Mouse (Mus musculus): ENCODE data around the gene Il6st.
"Not testable (repeated sequence)": the region's sequence is repeated elsewhere in the genome, so short reads cannot be mapped to it uniquely, and the experiment has no call there.

Il6st gene

DNA sequence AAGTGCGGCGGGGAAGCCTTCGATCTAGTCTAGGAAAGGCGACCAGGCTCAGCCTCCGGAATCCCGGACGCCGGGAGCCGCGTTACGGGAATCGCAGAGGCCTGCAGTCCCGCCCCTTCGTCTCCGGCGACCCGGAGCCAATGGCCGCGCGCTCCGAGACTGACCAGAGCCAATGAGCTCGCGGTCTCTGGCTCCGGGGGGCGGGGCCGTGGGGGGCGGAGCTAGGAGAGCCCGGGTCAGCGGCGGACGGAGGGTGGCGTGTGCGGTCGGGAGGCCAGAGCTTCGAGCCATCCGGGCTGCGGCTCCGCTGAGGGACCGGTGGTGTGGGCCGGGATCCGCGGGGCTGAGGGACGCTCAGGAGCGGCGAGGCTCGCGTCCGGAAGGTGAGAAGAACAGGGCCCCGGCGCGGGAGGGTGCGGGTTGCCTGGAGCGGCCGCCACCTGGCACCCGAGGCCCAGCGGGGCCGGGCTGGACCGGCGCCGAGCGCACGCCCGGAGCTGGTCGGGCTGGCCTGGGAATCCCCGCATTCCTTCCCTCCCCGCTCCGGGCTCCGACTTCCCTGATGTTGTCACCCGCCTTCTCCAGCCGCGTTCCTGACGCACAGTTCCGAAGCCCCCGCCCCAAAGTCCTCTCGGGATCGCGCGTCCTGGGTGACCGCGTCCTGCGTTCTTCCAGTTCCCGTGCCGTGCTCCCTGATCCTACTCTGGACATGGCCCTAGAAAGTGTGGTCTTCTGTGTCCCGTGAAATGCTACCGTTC, at the start of gene Il6st:
TSS of gene Il6st (plus strand) at position 203 of the 758 bp plus-strand sequence.
- peak; percentile 81 to 93 for DNase-seq (ENCODE audit: low spot score in 2 of 2)

DNA sequence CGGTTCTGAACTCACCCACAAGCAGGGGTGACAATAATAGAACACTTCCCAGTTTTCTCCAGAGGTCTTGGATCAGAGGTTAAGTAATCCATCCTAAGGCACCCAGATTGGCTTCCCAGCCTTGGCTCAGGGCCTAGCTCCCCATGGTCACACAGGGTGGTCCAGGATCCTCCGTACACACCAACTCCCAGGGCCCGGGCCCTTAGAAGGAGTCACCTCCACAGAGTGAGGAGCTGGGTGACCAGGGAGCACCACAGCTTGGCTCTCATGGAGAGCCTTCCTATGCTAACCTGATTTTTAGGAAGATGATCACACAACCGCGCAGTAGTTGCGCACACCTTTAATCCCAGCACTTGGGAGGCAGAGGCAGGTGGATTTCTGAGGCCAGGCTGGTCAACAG, 48.0 kb upstream of the Il6st start:
- DNase-seq (ENCODE audit: low spot score in 2 of 2) = no peak

DNA sequence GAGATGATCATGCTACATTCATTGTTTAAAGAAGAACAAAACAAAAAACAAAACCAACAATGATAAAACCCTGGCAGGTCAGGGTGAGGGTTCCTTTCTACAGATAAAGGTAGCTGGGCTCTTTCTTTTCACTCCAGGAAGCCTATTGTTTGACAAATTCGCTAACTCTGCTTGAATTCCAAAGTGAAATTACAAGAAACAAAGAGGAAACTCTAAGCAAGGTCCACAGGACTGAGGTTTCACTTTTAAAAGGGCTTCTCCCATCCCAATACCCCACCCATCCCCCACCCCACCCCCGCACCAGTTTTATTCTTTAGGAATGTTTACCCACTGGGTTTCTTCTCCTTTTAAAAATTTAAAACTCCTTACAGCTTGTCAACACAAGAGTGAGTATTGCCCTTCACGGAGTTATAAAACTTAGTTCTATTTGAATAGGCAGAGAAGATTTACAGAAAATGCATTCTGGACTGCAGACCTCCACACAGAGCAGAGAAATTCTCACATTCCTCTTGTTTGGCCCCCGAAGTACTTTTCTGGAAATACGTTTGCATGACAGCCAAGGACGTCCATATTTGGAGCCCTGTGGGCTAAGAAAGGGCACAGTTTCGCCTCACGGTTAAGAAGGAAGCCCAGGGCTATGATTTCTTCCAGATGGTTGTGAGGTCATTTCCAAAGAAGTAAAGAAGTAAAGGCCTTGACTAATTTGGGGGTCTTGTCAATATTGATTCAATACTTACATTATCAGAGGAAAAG, 47.3 kb upstream of the Il6st start:
- DNase-seq (ENCODE audit: low spot score in 2 of 2) = no peak

GRCm38 (mm10) chr13:112417163-112417523, 46.7 kb upstream of the Il6st start:
- no peak for DNase-seq (ENCODE audit: low spot score in 2 of 2)

- DNase-seq (ENCODE audit: low spot score in 2 of 2) = no peak
Measured at GRCm38 (mm10) chr13:112417861-112418423, 45.9 kb upstream of the Il6st start.

DNA sequence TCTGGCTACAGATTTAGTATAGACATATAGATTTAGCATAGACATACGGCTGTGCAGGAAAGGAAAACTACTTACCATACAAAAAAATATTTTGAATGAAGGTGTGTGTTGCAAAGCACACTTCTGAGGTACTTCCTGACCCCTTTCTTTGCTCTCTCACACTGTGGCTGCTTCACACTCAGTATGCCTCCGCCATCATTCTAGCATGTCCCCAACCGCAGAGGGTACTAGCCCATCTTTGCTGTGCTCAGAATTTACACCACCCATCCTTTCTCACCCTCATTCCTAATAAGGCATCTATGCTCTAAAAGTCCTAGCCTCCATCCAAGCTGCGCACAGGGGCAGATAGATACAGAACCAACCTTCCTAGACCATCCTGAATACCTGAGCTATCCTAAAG, 45.3 kb upstream of the Il6st start:
- no peak for DNase-seq (ENCODE audit: low spot score in 2 of 2)

DNA sequence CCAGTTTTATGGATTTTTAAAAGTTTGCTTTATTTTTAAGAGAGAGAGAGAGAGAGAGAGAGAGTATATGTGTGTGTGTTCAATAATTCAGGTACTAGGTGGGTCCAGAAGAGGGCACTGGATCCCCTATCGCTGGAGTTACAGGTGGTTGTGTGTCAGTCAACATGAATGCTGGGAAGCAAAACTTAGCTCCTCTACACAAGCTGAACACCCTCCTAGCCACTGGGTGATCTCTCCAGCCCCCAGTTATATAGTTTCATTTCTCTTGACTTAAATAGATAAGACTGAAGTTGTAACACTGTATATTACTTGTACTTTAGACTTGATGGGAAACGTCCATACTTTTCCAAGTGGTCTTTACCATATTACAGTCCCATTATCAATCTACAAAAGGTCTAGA, 39.7 kb upstream of the Il6st start:
- DNase-seq (ENCODE audit: low spot score in 2 of 2) = no peak

DNA sequence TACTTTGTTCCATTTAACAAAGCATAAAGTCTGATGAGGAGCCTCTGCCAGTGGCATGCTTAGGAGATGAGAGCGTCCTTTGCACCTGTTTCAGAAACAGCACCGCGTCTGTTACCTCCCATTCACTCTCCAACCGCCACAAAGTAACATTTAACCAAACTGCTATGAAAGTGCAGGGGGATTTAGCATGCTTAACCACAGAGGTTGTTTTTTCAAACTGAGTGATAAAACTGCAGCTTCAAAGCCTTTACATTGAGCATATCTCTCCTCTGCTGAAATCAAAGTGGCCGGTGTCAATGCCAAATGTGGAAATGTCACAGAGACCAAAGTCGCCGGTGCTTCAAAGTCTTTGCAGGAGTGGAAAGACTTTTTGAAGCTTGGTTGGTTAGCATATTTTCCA, 39.2 kb upstream of the Il6st start:
- DNase-seq (ENCODE audit: low spot score in 2 of 2) = no peak

DNA sequence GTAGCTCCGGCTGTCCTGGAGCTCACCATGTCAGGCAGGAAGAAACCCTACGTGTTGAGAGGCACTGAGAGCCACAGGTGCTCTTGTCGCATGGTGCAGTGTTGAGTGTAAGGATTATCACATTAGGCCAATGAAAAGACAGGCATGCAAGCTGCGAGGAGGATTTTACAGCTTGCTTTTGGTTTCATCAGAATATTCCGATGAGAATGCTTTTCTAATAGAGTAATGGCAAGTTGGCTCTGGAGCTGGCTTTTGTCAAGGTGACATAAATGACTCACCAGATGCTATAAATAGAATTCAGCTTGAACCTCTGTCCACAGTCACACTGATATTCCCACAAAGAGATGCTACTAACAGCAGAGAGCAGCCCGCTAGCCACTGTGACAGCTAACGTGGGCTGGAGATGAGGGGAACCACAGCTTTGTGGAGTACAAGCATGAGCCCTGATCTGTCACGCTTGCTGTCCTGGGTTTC, 38.7 kb upstream of the Il6st start:
- DNase-seq (ENCODE audit: low spot score in 2 of 2) = no peak

DNA sequence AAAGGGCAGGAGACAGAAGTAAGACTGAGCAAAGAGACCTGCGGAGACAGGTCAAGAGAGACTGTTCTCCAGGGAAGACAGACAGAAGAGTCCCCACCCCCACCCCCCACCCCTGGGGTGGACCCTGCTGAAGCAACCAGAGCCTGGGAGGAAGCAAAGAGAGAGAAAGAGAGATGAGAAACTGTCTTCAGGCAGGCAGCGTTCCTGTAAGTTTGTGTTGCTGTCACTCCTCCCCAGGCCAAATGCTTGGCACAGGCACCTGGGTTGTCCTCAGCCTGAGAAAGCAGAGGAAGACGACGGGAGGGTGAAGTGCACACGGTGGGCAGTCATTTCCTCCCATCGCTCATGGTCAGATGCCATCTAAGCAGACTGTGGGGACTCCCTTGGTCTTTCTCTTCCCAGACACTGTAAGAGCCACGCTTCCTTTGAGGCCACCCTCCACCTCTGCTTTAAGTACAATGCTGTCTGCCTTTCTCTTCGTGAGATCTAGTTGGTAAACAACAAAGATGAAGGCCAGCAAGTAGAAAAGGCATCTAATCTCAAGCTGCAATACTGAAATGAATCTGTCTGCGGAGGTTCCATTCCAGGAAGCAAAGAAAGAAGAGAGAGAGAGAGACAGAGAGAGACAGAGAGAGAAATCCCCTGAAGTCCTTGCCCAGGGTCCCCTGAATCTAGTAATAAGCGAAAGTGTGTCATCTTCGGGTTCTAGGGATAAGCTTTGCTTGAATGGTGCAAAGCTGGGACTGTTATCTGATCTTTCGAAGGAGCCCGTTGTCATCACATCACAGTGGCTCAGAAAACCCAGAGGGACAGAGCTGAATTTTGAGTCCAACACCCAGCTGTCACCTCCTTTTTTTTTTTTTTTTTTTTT, 37.4 kb upstream of the Il6st start:
- no peak for DNase-seq (ENCODE audit: low spot score in 2 of 2)

GRCm38 (mm10) chr13:112427136-112427470, 36.8 kb upstream of the Il6st start:
- DNase-seq (ENCODE audit: low spot score in 2 of 2) = not testable (repeated sequence)

- peak in 1 of 2 experiments; percentile 38 for DNase-seq (ENCODE audit: low spot score in 2 of 2)
Measured at GRCm38 (mm10) chr13:112427521-112427920, 36.3 kb upstream of the Il6st start.

DNA sequence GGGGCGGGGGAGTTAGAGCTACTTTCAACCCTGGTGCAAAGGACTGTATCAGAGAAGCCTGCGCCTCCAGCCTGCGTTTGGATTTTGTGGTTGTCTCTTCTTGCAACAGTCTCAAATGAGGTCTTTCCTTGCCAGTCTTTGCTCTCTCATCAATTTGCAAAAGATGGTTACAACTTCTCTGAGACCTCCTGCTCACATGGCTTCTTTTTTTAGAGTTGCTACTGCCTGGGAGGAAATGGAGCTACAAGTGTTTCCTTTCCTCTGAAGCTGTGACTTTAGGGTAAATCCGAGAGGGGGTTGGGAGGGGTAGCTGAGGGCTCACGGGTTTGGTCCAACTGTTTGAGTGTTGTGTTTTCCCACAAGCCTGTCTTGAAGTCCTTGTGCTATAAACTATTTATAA, 30.6 kb upstream of the Il6st start:
- no peak for DNase-seq (ENCODE audit: low spot score in 2 of 2)

DNA sequence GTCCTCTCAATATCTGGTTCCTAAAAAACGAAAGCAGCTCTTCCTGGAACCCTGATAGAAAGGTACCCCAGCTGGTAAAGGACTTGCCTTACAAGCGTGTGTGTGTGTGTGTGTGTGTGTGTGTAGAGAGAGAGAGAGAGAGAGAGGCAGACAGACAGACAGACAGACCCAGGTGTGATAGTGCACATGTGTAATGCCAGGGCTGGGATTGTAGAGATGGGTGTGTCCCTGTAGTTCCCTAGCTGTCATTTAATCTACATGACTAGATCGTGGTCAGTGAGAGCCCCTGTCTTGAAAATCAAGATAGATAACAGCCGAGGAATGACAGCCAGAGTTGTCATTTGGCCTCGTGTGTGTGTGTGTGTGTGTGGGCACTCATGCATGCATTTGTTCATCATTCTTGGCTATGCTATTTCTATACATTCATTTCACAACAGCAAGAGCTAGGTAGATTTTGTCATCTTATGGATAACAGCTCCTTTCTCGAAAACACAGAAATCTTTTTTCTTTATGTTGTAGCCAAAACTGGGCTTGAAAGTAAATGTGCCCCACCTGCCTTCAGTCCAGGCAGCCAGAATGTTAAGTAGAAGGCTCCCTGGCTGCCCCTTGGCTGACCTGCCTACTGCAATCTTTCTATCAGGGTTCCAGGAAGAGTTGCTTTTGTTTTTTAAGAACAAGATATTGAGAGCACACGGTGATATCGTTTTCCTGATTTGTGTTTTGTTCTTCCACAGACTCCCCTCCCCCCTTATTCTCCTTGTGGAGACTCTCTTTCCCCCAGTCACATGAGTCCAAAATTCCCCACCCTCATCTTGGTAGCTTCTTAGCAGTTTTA, 28.4 kb upstream of the Il6st start:
- DNase-seq (ENCODE audit: low spot score in 2 of 2) = no peak

GRCm38 (mm10) chr13:112436288-112436687, 27.6 kb upstream of the Il6st start:
- DNase-seq (ENCODE audit: low spot score in 2 of 2) = no peak

- DNase-seq (ENCODE audit: low spot score in 2 of 2) = no peak
Measured at GRCm38 (mm10) chr13:112438001-112438868, 25.6 kb upstream of the Il6st start.

DNA sequence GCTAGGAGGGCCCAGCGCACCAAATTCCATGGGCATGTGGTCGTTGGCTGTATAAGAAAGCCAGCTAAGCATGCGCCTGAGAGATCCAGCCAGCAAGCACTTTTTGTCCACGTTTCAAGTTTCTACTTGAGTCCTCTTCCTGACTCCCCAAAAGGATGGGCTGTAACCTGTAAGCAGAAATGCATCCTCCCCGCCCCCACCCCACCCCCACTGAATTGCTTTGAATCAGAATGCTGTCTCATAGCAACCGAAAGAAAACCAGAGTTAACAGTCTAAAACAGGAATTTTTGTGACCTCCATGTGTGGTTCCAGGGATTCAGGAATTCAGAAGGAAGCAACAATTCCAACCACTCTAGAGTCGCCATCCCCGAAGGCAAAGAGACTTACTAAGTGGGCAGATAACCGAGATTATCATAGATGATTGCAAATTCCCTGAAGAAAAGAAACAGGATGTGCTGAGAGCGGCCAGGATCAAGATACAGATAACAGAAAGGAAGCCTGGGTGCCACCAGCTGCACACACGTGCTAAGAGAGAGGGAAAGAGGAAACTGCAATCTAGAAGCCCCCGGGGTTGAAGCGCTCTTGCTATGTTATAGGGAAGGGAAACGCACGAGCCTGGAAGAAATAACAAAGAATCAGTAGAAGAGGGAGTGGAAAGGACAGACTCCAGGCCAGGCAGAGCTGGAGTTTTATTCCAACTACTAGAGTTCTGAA, 24.6 kb upstream of the Il6st start:
- no peak for DNase-seq (ENCODE audit: low spot score in 2 of 2)

DNA sequence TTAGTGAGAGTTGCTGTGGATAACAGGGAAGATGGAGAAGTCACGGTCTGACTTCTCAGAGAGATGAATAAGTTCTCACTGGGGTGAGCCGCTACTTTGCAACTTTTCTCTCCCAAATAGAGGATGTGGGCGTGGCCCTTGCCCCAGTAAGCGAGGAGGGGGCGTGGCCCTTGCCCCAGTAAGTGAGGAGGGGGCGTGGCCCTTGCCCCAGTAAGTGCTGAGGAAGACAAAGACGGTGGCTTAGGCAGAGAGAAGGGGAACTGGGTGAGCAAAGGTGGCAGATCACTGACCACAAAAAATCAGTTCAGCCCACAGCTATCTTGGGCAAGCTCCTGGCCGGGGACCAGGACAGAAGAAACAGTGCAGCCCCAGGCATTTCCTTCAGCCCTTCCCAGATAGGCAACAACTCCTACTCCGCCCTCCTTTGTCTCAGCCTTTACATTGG, 23.9 kb upstream of the Il6st start:
- peak; percentile 38 to 80 for DNase-seq (ENCODE audit: low spot score in 2 of 2)

DNA sequence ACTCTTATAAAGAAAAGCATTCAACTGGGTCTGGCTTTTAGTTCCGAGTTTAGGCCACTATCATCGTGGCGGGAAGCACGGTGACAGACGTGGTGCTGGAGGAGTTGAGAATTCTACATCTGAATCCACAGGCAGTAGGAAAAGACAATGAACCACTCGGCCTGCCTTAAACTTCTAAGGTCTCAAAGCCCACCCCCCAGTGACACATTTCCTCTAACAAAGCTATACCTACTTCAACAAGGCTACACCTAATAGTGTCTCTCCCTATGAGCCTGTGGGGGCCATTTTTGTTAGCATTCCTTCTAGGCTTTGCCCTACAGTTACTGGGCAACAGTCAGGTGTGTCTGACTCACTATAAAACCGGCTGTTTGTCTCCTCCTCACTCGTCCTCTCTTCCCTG, 23.2 kb upstream of the Il6st start:
- no peak for DNase-seq (ENCODE audit: low spot score in 2 of 2)
